In genomic region chr5:111855366-111855765, GRCm38 (mm10) we compare ENCODE assay signal across 9 mouse cellular contexts.
"Had no signal": no experiment of that assay in that cellular context is flagged by ENCODE, and none has a peak within 500 bp of the region (broad histone marks: within the 10 kb centered on the region; RNA-seq: fewer than 3 reads in every experiment).

No protein-coding gene starts in this region.

- DNase-seq: lung, adult 2 months; lung, postnatal 14 days; lung, postnatal 36 days; right cerebral cortex, postnatal 25 days; right cerebral cortex, postnatal 4 days; spleen, adult 18-20 months; thymus, adult 2 months; thymus, postnatal 25 days; thymus, postnatal 4 days had no signal
